Mouse (Mus musculus): Measurements from ENCODE around the gene Thsd4. TPM values are rescaled to one million over a fixed set of nuclear protein-coding genes. Genes with fewer than 3 reads are reported as not detected.

Thsd4 gene
- polyA plus RNA-seq, 1 experiment, result 4.3 TPM

GRCm38 (mm10) chr9:60380550-60380949, 141.3 kb downstream of the Thsd4 start:
- Histone ChIP-seq H3K4me3 (ENCODE audit: control insufficient read depth, insufficient read depth, low read length) (no peak overlapping the region), H3K36me3 (ENCODE audit: control insufficient read depth, insufficient read depth, low read length) (no peaks in the 10 kb centered on the region), H3K27ac (ENCODE audit: control insufficient read depth, insufficient read depth, low read length) (no peak overlapping the region), H3K4me1 (replicated peaks; ENCODE audit: control insufficient read depth, insufficient read depth, low read length) (no peaks in the 10 kb centered on the region), H3K27me3 (ENCODE audit: control insufficient read depth, insufficient read depth, low read length) (no peaks in the 10 kb centered on the region)
- no peak for TF ChIP-seq CTCF (IDR thresholded peaks at IDR 0.05; ENCODE audit: borderline replicate concordance, control insufficient read depth, extremely low read depth, insufficient read depth, low read length, poor library complexity)
- TF ChIP-seq POLR2A (IDR thresholded peaks at IDR 0.05; ENCODE audit: control insufficient read depth, extremely low read depth, insufficient read depth, low read length, poor library complexity), result no peak
- 87% methylated on average over 4 of the region's 4 CpGs for WGBS
- DNase-seq, result no peak

GRCm38 (mm10) chr9:60378235-60378634, 143.6 kb downstream of the Thsd4 start:
- Histone ChIP-seq H3K27me3 (ENCODE audit: control insufficient read depth, insufficient read depth, low read length) (no peaks in the 10 kb centered on the region), H3K4me3 (ENCODE audit: control insufficient read depth, insufficient read depth, low read length) (no peak overlapping the region), H3K27ac (ENCODE audit: control insufficient read depth, insufficient read depth, low read length) (no peak overlapping the region), H3K36me3 (ENCODE audit: control insufficient read depth, insufficient read depth, low read length) (no peaks in the 10 kb centered on the region), H3K4me1 (replicated peaks; ENCODE audit: control insufficient read depth, insufficient read depth, low read length) (no peaks in the 10 kb centered on the region)
- no peak for TF ChIP-seq POLR2A (IDR thresholded peaks at IDR 0.05; ENCODE audit: control insufficient read depth, extremely low read depth, insufficient read depth, low read length, poor library complexity)
- TF ChIP-seq CTCF (IDR thresholded peaks at IDR 0.05; ENCODE audit: borderline replicate concordance, control insufficient read depth, extremely low read depth, insufficient read depth, low read length, poor library complexity), result no peak
- 85% methylated on average over 6 of the region's 6 CpGs for WGBS
- DNase-seq, result no peak

- WGBS, result 96% methylated on average over 4 of the region's 4 CpGs
- no peak overlapping the region for H3K4me3 ChIP-seq (ENCODE audit: control insufficient read depth, insufficient read depth, low read length)
- no peaks in the 10 kb centered on the region for H3K36me3 ChIP-seq (ENCODE audit: control insufficient read depth, insufficient read depth, low read length)
- H3K4me1 ChIP-seq (replicated peaks; ENCODE audit: control insufficient read depth, insufficient read depth, low read length), result no peaks in the 10 kb centered on the region
- no peaks in the 10 kb centered on the region for H3K27me3 ChIP-seq (ENCODE audit: control insufficient read depth, insufficient read depth, low read length)
- TF ChIP-seq CTCF (IDR thresholded peaks at IDR 0.05; ENCODE audit: borderline replicate concordance, control insufficient read depth, extremely low read depth, insufficient read depth, low read length, poor library complexity), result no peak
- no peak for TF ChIP-seq POLR2A (IDR thresholded peaks at IDR 0.05; ENCODE audit: control insufficient read depth, extremely low read depth, insufficient read depth, low read length, poor library complexity)
- H3K27ac ChIP-seq (ENCODE audit: control insufficient read depth, insufficient read depth, low read length), result no peak overlapping the region
- no peak for DNase-seq
These were observed 148.6 kb downstream of the Thsd4 start for GRCm38 (mm10) chr9:60373161-60373737.

- WGBS, result 63% methylated on average over 9 of the region's 9 CpGs
- no peaks in the 10 kb centered on the region for H3K36me3 ChIP-seq (ENCODE audit: control insufficient read depth, insufficient read depth, low read length)
- no peak overlapping the region for H3K27ac ChIP-seq (ENCODE audit: control insufficient read depth, insufficient read depth, low read length)
- H3K4me1 ChIP-seq (replicated peaks; ENCODE audit: control insufficient read depth, insufficient read depth, low read length), result no peaks in the 10 kb centered on the region
- no peak overlapping the region for H3K4me3 ChIP-seq (ENCODE audit: control insufficient read depth, insufficient read depth, low read length)
- TF ChIP-seq POLR2A (IDR thresholded peaks at IDR 0.05; ENCODE audit: control insufficient read depth, extremely low read depth, insufficient read depth, low read length, poor library complexity), result no peak
- no peak for TF ChIP-seq CTCF (IDR thresholded peaks at IDR 0.05; ENCODE audit: borderline replicate concordance, control insufficient read depth, extremely low read depth, insufficient read depth, low read length, poor library complexity)
- H3K27me3 ChIP-seq (ENCODE audit: control insufficient read depth, insufficient read depth, low read length), result no peaks in the 10 kb centered on the region
- no peak for DNase-seq
These were observed 153.3 kb downstream of the Thsd4 start for GRCm38 (mm10) chr9:60368516-60368915.

- Histone ChIP-seq H3K27me3 (ENCODE audit: control insufficient read depth, insufficient read depth, low read length) (no peaks in the 10 kb centered on the region), H3K36me3 (ENCODE audit: control insufficient read depth, insufficient read depth, low read length) (no peaks in the 10 kb centered on the region), H3K4me1 (replicated peaks; ENCODE audit: control insufficient read depth, insufficient read depth, low read length) (no peaks in the 10 kb centered on the region), H3K27ac (ENCODE audit: control insufficient read depth, insufficient read depth, low read length) (no peak overlapping the region), H3K4me3 (ENCODE audit: control insufficient read depth, insufficient read depth, low read length) (no peak overlapping the region)
- no peak for TF ChIP-seq CTCF (IDR thresholded peaks at IDR 0.05; ENCODE audit: borderline replicate concordance, control insufficient read depth, extremely low read depth, insufficient read depth, low read length, poor library complexity)
- no peak for DNase-seq
- 69% methylated on average over 10 of the region's 10 CpGs for WGBS
These were observed 154.1 kb downstream of the Thsd4 start for GRCm38 (mm10) chr9:60367617-60368305.

GRCm38 (mm10) chr9:60364166-60364781, 157.6 kb downstream of the Thsd4 start:
- Histone ChIP-seq H3K4me3 (ENCODE audit: control insufficient read depth, insufficient read depth, low read length) (no peak overlapping the region), H3K4me1 (replicated peaks; ENCODE audit: control insufficient read depth, insufficient read depth, low read length) (no peaks in the 10 kb centered on the region), H3K36me3 (ENCODE audit: control insufficient read depth, insufficient read depth, low read length) (no peaks in the 10 kb centered on the region), H3K27me3 (ENCODE audit: control insufficient read depth, insufficient read depth, low read length) (no peaks in the 10 kb centered on the region), H3K27ac (ENCODE audit: control insufficient read depth, insufficient read depth, low read length) (no peak overlapping the region)
- WGBS, result 90% methylated on average over 14 of the region's 14 CpGs
- TF ChIP-seq POLR2A (IDR thresholded peaks at IDR 0.05; ENCODE audit: control insufficient read depth, extremely low read depth, insufficient read depth, low read length, poor library complexity) (no peak), CTCF (IDR thresholded peaks at IDR 0.05; ENCODE audit: borderline replicate concordance, control insufficient read depth, extremely low read depth, insufficient read depth, low read length, poor library complexity) (no peak)
- DNase-seq, result no peak
